Mouse (Mus musculus) c-Kit-positive CD71-positive TER-119-positive erythroid progenitor cells, embryonic 14.5 days (primary cell): Measurements from ENCODE around the gene Wdfy2.
A peak's percentile ranks its signal among the peaks of the same experiment; 100 is the strongest.

Experiments
- DNase-seq: peaks from one replicate; pipeline ENCODE4 v3.0.0-alpha.2; 2013; ENCODE audit warnings: low spot score

Gene Wdfy2

DNA sequence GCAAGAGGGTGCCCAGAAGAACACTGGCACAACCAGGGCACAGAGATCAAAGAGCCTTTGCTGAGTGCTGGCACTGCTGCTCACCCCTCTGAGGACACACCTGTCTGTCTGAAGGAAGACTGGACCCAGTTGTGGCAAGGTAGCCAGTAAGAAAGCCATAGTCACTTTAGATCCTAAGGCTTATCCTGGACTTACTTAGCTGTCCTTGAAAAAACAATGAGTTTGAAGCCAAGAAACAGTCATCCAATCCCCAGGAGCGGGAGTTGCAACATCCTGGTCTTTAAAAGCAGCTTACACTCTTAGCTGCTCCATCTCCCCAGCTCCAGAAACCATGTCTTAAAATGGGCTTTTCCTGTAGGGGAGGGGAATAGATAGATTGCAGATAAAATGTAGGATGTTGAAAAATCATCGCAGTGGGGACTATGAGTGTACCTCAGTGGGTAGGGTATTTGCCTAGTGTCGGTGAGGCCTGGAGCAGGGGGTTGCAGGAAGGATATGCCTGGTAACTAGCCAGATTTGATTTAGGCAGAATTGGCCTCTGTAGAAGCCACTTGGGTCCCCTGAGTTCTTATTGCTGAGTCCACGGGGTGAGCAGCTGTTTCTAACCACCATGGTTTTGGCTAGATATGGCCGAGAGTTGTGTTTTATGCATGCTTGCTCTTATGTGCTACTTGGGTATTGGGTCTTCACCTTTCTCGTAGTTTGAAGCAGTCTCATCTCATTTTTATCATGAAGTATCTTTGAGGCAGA, 99.3 kb downstream of the Wdfy2 start:
- DNase-seq: no peak

DNA sequence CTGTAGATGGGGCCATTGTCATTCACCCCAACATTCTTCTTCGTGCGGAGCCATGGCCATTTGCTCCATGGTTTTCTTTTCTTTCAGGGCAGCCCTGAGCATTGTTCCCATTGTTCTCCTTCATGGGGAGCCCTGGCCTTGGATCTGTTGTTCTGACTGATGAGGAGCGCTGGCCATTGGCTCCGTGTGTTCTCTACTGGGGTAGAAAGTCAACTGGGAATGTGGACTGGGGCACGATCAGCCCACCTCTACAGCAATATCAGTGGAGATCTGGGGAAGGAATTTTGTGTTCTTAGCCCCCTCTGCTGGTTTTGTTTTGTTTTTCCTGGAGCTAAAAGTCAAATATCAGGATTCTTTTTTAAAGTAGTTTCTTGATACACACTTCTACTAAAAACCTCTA, 100.2 kb downstream of the Wdfy2 start:
- DNase-seq: no peak

DNA sequence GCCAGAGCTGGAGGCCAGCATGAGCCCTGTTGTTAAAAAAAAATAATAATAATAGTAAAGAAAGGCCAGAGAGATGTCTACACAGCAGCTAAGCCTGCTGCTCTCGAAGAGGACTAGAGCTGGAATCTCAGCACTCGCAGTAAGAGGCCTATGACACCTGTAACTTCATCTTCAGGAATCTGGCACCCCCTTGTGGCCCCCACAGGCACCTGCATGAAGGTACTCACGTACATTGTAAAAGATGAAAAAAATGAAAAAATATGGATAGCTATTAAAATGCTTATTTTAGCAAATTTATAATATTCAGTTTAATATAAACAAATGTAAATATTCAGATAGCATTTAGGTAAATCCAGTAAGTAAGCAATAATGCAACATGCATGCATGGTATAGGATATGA, 102.0 kb downstream of the Wdfy2 start:
- peak; percentile 3 for DNase-seq

DNA sequence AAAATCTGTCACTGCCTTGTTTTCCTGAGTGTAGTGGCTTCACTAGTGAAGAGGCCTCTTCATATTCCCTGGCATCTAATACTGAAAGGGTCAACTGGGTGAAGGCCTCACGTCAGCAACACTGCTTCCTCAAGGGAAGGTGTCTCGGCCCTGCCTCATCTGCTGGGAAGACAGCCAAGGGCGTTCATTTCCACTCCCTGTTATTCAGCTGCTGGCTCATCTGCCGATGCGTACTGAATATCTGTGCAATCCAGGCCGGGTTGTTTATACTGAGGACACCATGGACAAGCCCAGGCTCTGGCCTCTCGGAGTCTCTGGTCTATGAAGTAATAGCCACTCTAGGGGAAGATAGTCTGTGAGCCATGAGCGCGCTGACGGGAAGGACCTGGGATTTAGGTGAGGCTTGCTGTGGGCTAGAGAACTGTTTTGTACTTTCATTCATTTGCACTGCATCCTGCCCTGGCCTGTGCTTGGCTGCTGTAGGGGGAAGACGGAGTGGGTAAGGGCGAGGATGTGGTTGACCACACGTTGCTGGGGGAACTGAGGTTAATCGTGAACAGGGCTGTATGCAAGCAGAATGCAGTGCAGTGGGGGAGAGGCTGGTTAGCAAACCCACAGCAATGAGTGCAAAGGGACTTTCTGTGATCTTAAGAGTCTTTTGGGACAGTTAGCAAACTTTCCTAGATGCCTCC, 103.1 kb downstream of the Wdfy2 start:
- no peak for DNase-seq

DNA sequence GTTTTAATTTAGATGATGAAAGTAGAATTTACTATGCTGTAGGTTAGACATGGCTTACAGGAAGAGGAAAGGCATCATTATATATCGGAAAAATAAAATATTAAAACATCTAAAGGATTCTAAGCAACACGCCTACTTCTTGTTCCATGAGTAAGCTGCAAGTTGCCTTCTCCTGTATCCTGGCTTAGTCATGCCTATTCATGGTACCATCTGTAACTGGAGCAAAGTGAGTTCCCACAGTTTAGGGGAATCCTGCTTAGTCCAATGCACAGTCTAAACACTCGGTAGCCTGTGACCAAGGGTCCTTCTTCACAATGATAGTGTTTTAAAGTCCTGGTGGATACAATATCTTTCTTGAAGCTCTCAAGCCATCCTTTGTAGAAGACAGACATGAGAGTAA, 109.3 kb downstream of the Wdfy2 start:
- DNase-seq: no peak

DNA sequence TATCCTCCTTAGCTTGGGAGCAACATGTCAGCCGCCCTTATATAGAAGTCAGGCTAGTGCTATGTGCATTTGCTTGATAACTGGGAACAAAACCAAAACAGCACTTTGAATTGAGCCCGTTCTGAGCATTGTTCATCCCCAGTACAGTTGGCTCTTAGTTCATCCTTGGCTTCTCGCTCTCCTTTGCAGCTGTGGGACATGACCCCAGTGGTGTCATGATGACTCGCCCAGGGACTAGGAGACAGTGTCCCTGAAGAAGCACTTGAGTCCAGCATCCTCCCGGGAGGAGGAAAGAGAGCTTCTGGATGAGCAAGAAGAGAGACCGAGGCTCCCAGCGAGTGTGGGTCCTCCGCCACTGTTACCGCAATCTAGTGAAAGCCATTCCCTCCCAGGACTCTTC, 118.6 kb downstream of the Wdfy2 start:
- no peak for DNase-seq

DNA sequence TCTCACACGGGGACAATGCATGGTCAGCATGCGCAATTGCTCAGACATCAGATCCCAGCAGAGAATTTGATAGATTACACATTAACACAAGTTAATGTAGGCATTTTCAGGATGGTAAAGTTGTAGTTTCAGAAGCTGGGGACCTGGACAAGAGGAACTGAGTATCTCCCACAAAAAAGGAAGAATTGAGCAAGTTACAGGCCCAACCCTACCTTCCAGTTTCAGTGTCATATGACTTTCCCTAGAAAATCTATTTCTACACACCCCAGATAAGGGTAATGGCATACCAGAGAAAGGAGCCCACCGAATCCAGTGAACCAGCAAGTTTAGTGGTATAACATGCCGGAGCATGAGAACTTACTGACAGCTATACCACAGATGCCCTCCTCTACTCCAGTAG, 126.2 kb downstream of the Wdfy2 start:
- no peak for DNase-seq

DNA sequence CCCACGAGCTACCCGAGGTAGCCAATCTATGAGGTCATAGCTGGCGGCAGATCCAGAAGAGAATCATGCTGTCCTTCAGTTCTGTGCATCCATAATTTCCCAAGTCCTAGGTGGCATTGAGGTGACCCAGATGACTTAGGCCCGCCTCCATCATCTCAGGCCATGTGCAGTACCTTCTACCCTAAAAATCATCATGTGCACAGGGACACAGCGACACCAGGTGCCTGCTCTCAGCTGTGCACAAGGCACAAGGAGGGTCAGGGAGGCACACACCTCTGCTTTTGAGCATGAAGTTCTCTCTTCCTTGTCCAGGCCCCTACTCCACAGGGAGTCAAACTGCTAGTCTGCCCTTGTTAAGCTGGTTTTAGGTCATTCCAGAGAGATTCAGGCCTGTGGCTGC, 127.9 kb downstream of the Wdfy2 start:
- DNase-seq: no peak

DNA sequence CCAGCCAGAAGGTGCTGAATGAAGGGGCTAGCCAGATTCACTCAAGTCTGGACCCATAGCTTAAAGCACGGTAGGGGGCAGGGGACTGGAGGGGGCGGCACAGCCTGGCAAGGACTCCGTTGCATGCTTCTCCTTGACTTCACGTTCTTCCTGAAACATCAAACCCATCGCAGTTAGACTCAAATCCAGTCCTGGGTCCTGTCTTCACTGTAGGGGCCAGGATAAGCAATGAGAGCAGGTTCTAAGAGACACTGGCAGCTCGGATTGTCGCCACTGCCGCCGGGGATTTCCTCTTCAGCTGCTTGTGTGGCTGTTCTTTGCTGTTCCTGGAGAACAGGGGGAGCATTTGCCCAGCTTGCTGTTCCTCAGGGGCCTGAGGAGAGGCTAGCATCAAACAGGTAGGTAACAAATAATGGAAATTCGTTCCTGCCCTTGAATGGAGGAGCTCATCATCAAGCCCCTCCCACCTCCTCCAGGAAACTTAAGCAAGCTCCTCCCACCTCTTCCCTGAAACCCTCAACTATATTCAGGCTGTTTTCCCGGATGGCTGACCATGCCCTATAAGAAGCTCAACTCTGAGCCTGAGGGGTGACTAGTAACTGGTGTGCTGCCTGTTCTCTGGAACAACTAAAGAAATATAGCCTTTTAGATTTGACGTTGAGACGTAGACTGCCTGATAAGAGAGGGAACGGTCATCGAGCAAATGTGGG, 128.5 kb downstream of the Wdfy2 start:
- DNase-seq: no peak

DNA sequence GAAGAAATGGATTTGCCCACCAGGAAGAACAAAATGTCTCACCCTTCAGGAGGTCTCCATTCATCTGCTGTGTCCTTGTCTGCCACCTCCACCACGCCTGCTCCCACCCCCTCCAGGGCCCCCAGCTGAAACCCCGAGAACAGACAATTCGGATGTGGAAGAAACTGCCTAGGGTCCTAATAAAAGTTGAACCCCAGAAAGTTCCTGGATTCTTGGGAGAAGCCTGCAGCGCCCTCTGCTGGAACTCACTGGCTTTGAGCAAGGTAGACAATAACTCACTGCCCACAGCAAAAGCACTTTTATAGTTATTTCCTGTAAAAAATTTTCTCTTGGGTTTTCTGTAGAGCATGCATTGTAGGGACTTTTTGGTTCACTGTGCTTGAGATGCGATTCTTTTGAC, 137.6 kb downstream of the Wdfy2 start:
- peak; percentile 24 for DNase-seq

DNA sequence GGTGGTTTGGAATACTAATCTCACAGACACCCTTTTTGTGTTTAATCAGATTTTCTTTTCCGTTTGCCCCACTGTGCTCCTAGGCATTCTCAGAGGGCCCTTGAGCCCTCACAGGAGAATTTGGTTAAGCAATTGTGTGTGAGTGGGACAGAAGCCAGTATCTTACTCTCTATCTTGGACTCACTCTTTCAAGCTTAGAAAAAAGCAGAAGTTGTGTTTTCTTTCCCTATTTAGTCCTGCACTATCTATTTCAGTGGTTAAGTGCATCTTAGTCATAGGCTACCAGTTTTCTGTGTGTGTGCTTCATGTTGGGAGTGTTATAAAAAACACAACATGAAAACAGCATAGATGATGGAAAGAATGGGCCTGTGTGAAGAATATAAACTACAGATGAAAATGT, 142.3 kb downstream of the Wdfy2 start:
- no peak for DNase-seq

DNA sequence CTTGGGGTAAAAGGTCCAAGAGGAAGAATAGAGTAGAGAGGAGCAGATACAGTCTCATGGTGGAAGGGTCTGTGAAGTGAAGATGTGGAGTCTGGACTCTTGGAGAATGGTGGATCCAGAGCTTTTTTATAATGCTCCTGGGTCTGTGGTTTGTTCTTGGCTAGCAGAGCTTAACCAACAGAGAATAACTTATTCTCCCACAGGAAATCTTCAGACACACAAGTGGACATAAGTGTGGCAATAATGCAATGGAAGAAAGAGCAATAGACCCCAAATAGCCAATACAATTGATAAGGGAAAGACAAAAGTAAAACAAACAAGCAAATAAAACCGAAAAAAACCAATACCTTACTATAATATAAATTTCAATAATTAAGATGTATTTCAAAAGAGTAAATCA, 146.9 kb downstream of the Wdfy2 start, which contains the start of gene Defb48:
TSS of gene Defb48 (minus strand) at position 101 of the 400 bp plus-strand sequence.
- DNase-seq: no peak

DNA sequence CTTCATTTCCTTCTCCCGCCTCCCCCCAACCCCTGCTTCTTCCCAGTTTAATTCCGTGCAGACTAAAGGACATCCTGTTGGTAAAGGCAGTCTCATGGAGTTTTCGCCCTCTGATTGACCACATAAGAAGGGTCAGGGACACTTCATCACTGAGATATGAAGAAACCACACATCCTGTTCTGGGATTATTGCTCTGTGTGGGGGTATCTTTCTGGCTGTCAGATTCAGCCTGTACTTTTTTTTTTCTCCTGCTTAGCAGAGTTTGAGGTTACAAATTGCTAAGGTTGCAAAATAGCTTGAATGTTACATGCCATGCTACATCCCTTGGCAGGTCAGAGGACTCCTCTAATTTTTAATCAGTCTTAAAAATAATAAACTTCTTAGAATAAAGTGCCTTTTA, 153.8 kb downstream of the Wdfy2 start:
- no peak for DNase-seq

DNA sequence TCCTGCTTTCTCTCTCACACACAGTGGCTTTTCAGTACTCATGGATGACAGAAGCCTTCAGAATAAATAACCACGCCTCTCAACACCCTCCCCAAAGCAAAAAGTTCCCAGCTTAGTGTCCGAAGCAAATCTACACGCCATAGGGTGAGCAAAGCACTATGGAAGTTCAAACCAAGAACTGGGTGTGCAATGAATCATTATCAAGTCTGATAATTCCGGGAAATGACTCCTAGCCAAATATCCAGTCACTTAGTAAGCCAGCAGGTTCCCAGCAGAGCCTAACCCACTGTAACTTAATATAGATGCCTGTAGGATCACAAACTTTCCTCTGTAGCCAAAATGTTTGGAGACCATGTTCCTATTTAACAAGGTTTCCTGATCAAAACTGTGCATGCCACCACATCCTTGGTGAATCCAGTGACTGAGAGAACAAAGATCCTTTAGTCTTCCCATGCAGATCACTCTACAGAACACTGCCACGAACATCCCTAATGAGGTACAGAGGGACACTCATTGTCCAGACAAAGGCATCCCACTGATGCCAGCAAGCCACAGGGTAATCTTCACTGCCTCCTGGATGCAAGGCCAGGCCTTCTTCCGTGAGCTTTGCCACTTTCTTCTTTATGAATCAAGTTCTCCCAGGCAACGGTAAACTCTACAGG, 154.5 kb downstream of the Wdfy2 start:
- no peak for DNase-seq

DNA sequence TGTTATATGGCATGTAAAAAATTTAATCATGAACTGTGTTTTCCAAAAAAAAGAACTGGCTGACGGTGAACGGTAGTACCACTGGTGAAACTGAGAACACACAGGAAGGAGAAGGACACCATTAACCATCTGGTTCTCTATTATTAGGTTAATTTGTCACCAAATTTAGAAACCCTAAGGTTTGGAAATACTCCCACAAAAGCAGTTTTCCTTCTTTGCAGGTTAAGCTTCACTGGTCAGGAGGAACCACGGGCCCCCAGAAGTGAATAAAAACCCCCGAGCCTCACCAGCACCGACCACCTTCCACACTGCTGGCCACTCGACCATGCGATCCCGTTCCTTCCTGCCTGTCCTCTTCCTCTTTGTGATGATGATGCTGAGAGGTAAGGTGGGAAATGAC, 160.3 kb downstream of the Wdfy2 start, which contains the start of gene Defb47:
TSS of gene Defb47 (plus strand) at position 301 of the 400 bp plus-strand sequence.
- no peak for DNase-seq

DNA sequence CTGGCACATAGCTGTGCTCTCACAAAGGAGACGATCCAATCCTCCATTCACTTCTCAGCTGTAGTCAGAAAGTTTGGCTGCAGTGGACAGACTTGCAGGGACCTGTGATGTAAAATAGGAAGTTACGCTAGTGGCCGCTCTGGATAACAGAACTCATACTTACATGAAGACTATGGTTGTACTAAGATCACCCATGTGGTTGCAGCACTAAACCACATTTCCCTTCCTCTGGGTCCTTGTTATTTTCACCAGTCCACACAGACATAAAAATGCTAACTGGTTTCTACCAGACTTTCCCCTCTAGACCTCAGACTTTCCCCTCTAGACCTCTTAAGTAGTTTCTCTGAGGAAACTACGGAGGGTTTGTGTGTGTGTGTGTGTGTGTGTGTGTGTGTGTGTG, 161.5 kb downstream of the Wdfy2 start:
- DNase-seq: no peak

DNA sequence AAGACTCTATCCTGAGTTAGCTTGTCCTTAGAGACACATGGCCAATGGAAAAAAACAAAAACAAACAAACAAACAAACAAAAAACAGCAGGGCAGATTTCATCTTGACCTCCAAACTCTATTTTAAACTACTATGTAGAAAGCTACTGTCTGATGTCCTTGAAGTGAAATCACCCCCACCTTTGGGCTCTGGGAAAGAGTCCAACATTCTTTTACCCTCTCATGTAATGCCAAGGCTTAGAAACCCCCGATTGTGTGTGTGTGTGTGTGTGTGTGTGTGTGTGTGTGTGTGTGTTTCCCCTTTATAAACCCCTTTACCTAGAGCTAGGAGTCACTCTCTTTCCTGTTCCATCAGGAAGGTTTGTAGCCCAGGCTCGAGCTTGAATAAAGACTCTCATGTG, 165.1 kb downstream of the Wdfy2 start:
- no peak for DNase-seq
